Mouse (Mus musculus) embryonic facial prominence, embryonic 11.5 days (tissue): ENCODE results near the gene Smg6. TPM values are rescaled to one million over a fixed set of nuclear protein-coding genes. Genes with fewer than 3 reads are reported as not detected.
"Not testable (repeated sequence)": the region's sequence is repeated elsewhere in the genome, so short reads cannot be mapped to it uniquely, and the experiment has no call there.

Source experiments
- ATAC-seq: fragments of 200-750 bp; cut with Nextera tagmentation; replicated peaks from 2 replicates; pipeline ENCODE4 v1.8.0; 2017; ENCODE audit warnings: low read depth; ENCODE audit not compliant: insufficient number of reproducible peaks, low FRiP score, low TSS enrichment
- DNase-seq: peaks from one replicate; pipeline ENCODE4 v3.0.0-alpha.2; 2015; ENCODE audit warnings: low spot score
- H3K27ac ChIP-seq: fragments of 300-500 bp; sonication (generic); replicated peaks from 2 replicates; pipeline ENCODE4 v1.5.1; 2014; ENCODE audit warnings: mild to moderate bottlenecking, low read depth, low read length, control low read depth
- H3K27me3 ChIP-seq: fragments of 300-500 bp; sonication (generic); 2 replicates; pipeline ENCODE4 v1.6.1; 2014; ENCODE audit warnings: mild to moderate bottlenecking, low read length, moderate library complexity, mixed read lengths; ENCODE audit not compliant: control insufficient read depth, insufficient read depth
- H3K36me3 ChIP-seq: fragments of 300-500 bp; sonication (generic); replicated peaks from 2 replicates; pipeline ENCODE4 v1.6.1; 2014; ENCODE audit warnings: low read depth, mild to moderate bottlenecking, low read length, moderate library complexity, mixed read lengths; ENCODE audit not compliant: control insufficient read depth, insufficient read depth
- H3K4me1 ChIP-seq: fragments of 300-500 bp; sonication (generic); 2 replicates; pipeline ENCODE4 v1.6.1; 2014; ENCODE audit warnings: low read length, mixed read lengths; ENCODE audit not compliant: control insufficient read depth, insufficient read depth
- H3K4me2 ChIP-seq: fragments of 300-500 bp; sonication (generic); 2 replicates; pipeline ENCODE4 v1.6.1; 2014; ENCODE audit warnings: low read depth, mild to moderate bottlenecking, control low read depth, low read length, moderate library complexity
- H3K4me3 ChIP-seq: fragments of 300-500 bp; sonication (generic); 2 replicates; pipeline ENCODE4 v1.5.1; 2014; ENCODE audit warnings: low read depth, low read length, control low read depth
- H3K9ac ChIP-seq: fragments of 300-500 bp; sonication (generic); replicated peaks from 2 replicates; pipeline ENCODE4 v1.6.1; 2014; ENCODE audit warnings: mild to moderate bottlenecking, control low read depth, low read length
- H3K9me3 ChIP-seq: fragments of 300-500 bp; sonication (generic); replicated peaks from 2 replicates; pipeline ENCODE4 v1.6.1; 2016; ENCODE audit warnings: mild to moderate bottlenecking, low read length, inconsistent platforms, mixed read lengths; ENCODE audit not compliant: control insufficient read depth
- WGBS: fragments of 180-500 bp; shearing (Covaris S2); extraction: QIAGEN DNeasy Blood & Tissue Kit; methylation state at CpG from one replicate; pipeline ENCODE4 v1.1.7; 2014; 5-methylcytosine and 5-hydroxymethylcytosine counted together
- polyA plus RNA-seq: library from polyadenylated mRNA; unstranded; fragments of >200 nt; fragmentation: Nextera tagmentation; extraction: Ambion mirVana; gene quantifications from 2 replicates; pipeline ENCODE4 v1.2.1, GENCODE M21; 2014

The Smg6 gene
- polyA plus RNA-seq, 1 experiment from 2014 or later, result 16.8 TPM

DNA sequence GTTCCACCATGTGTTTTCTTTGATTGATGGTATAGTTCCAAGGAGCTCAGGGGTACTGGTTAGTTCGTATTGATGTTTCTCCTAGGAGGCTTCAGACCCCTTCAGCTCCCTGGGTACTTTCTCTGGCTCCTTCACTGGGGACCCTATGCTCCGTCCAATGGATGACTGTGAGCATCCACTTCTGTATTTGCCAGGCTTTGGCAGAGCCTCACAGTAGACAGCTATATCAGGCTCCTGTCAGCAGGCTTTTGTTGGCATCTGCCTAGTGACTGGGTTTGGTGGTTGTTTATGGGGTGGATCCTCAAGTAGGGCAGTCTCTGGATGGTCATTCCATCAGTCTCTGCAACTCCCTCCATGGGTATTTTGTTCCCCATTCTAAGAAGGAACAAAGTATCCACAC, 83.9 kb downstream of the Smg6 start:
- not testable (repeated sequence) for ATAC-seq, H3K9me3 ChIP-seq, DNase-seq, H3K27ac ChIP-seq, H3K4me2 ChIP-seq, H3K4me1 ChIP-seq, H3K27me3 ChIP-seq, H3K4me3 ChIP-seq, H3K36me3 ChIP-seq, H3K9ac ChIP-seq
- WGBS, result 91% methylated on average over 2 of the region's 2 CpGs

- WGBS, result 26% methylated on average over 12 of the region's 12 CpGs
- H3K9me3 ChIP-seq, result no peaks in the 10 kb centered on the region
- peak overlapping the region; percentile 75; the same call in 1 of the 2 replicates for H3K27ac ChIP-seq
- no peaks in the 10 kb centered on the region; the same call in 1 of the 2 replicates for H3K4me1 ChIP-seq
- no peaks in the 10 kb centered on the region for H3K27me3 ChIP-seq
- H3K9ac ChIP-seq, result peak overlapping the region; percentile 32; the same call in 1 of the 2 replicates
- no peak for ATAC-seq
- H3K4me3 ChIP-seq, result no peak overlapping the region
- DNase-seq, result peak; percentile 56
- H3K4me2 ChIP-seq, result no peak overlapping the region
- no peaks in the 10 kb centered on the region for H3K36me3 ChIP-seq
Measured at GRCm38 (mm10) chr11:75012997-75013694, 87.5 kb downstream of the Smg6 start.

- no peak for ATAC-seq
- no peaks in the 10 kb centered on the region for H3K9me3 ChIP-seq
Measured at GRCm38 (mm10) chr11:75013764-75014695, 88.4 kb downstream of the Smg6 start.

GRCm38 (mm10) chr11:75014816-75015215, 89.2 kb downstream of the Smg6 start:
- H3K36me3 ChIP-seq, result no peaks in the 10 kb centered on the region
- no peak overlapping the region for H3K4me2 ChIP-seq
- no peaks in the 10 kb centered on the region for H3K27me3 ChIP-seq
- H3K4me1 ChIP-seq, result no peaks in the 10 kb centered on the region; the same call in 1 of the 2 replicates
- DNase-seq (no peak), ATAC-seq (no peak)
- H3K9ac ChIP-seq, result no peak overlapping the region
- no peak overlapping the region for H3K4me3 ChIP-seq
- H3K27ac ChIP-seq, result no peak overlapping the region
- no peaks in the 10 kb centered on the region for H3K9me3 ChIP-seq
- 76% methylated on average over 4 of the region's 4 CpGs for WGBS

More at GRCm38 (mm10) chr11:75013764-75014695, 88.4 kb downstream of the Smg6 start:
- H3K4me3 ChIP-seq, result no peak overlapping the region
- no peaks in the 10 kb centered on the region for H3K36me3 ChIP-seq
- no peak overlapping the region for H3K4me2 ChIP-seq
- peak overlapping the region; percentile 23 for H3K27ac ChIP-seq
- no peak overlapping the region for H3K9ac ChIP-seq
- DNase-seq, result peak; percentile 41
- no peaks in the 10 kb centered on the region; the same call in 1 of the 2 replicates for H3K4me1 ChIP-seq
- WGBS, result 53% methylated on average over 12 of the region's 12 CpGs
- H3K27me3 ChIP-seq, result no peaks in the 10 kb centered on the region

- WGBS, result 78% methylated on average over 7 of the region's 7 CpGs
- no peak overlapping the region for H3K4me3 ChIP-seq
- H3K4me2 ChIP-seq, result no peak overlapping the region
- H3K27ac ChIP-seq, result no peak overlapping the region
- no peak for DNase-seq
- no peak overlapping the region for H3K9ac ChIP-seq
- no peaks in the 10 kb centered on the region for H3K9me3 ChIP-seq
- no peak for ATAC-seq
- no peaks in the 10 kb centered on the region for H3K27me3 ChIP-seq
- no peaks in the 10 kb centered on the region; the same call in 1 of the 2 replicates for H3K4me1 ChIP-seq
- H3K36me3 ChIP-seq, result no peaks in the 10 kb centered on the region
Measured at GRCm38 (mm10) chr11:75015453-75015871, 89.8 kb downstream of the Smg6 start.

DNA sequence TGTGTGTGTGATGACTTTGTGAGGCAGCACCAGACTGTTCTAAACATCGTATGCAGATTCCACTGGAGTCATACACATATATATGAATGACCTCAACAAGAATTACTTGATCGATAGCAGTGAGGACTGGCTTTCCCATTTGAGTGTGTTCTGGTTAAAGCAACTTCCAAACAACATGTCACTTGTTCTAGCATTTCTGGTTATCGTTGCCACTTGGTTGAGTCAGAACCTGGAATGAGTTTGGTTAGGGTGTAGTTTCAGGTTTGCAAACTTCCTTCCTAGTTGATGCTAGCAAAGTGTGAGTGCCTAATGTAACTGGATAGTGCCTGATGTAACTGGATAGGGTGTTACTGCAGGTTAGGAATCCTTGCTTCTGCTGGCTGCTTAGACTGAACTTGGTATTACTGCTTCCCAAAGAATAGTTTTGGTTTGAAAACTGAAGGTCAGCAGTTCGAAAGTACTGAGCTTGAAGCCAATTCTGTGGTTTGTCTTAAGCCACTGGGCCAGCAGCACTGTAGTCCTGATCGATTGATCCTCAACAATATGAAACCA, 90.8 kb downstream of the Smg6 start:
- Histone ChIP-seq H3K27me3 (no peaks in the 10 kb centered on the region), H3K4me1 (no peaks in the 10 kb centered on the region; the same call in 1 of the 2 replicates), H3K9me3 (no peaks in the 10 kb centered on the region), H3K9ac (no peak overlapping the region), H3K4me2 (no peak overlapping the region), H3K4me3 (no peak overlapping the region), H3K27ac (no peak overlapping the region), H3K36me3 (no peaks in the 10 kb centered on the region)
- DNase-seq (peak; percentile 37), ATAC-seq (no peak)
- WGBS, result 77% methylated on average over 5 of the region's 5 CpGs

DNA sequence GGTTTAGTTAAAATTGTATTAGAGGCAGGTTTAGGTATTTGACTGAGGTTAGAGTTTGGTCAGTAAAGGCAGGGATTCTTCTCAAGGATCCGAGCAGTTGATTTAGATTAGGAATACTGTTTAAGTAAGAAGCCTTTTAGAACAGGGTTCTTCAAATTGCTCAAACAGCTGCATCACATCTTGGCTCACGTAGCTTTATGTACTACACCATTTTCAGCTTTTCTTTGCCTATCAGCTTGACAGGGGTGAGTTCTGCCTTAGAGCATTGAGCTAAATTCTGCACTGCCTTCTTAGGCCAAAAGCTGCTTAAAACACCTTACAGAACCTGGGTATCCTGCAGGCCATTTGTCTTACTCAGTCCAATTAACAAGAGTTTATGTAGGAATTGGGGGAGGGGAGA, 92.2 kb downstream of the Smg6 start:
- Histone ChIP-seq H3K4me2 (no peak overlapping the region), H3K27me3 (no peaks in the 10 kb centered on the region), H3K9ac (no peak overlapping the region), H3K27ac (no peak overlapping the region), H3K36me3 (no peaks in the 10 kb centered on the region), H3K4me1 (no peaks in the 10 kb centered on the region; the same call in 1 of the 2 replicates), H3K9me3 (no peaks in the 10 kb centered on the region), H3K4me3 (no peak overlapping the region)
- 83% methylated on average over 2 of the region's 2 CpGs for WGBS
- DNase-seq, result no peak
- ATAC-seq, result no peak
